Comparison of ENCODE assay signal across 8 mouse cellular contexts in genomic region chr1:34510575-34510981, GRCm38 (mm10). TPM values are rescaled to one million over a fixed set of nuclear protein-coding genes. Genes with fewer than 3 reads are reported as not detected.
A peak's percentile ranks its signal among the peaks of the same experiment; 100 is the strongest.
DNase-seq lines count a peak whose midpoint lies in the region; ATAC-seq and TF ChIP-seq lines count a peak whose summit lies in the region.

No protein-coding gene starts in this region.

- H3K4me2 ChIP-seq in liver, postnatal 0 days (ENCODE audit: low read depth, low read length), result peak overlapping the region; percentile 50

- TF ChIP-seq CTCF in liver, postnatal 0 days (IDR thresholded peaks at IDR 0.05; ENCODE audit: low read depth), result no peak

- peak; percentile 49 for DNase-seq in A20 (ENCODE audit: low read depth, low spot score)
- peak; percentile 21 for DNase-seq in liver, postnatal 0 days
- DNase-seq in spleen, adult 18-20 months, result peak; percentile 54 to 64
- no peak for DNase-seq in urinary bladder, postnatal 36 days (ENCODE audit: low spot score in 2 of 2)
- no peak for DNase-seq in adrenal gland, postnatal 10 days
- no peak for DNase-seq in left cerebral cortex, adult 18-20 months (ENCODE audit: low spot score in 2 of 2)

- no peak for TF ChIP-seq EP300 in liver, postnatal 0 days (IDR thresholded peaks at IDR 0.05; ENCODE audit: low read depth)

- no peaks in the 10 kb centered on the region for H3K9me3 ChIP-seq in liver, postnatal 0 days (ENCODE audit: low read length)

- H3K4me1 ChIP-seq in liver, postnatal 0 days (ENCODE audit: insufficient read depth), result no peaks in the 10 kb centered on the region

- ATAC-seq in CD4-positive, CD25-positive, alpha-beta regulatory T cell, adult 4 months, result peak; percentile 91
- ATAC-seq in granulocyte monocyte progenitor cell, adult 5-6 weeks (replicated peaks; ENCODE audit: poor library complexity, severe bottlenecking), result peak; percentile 73
- ATAC-seq in liver, postnatal 0 days, result peak; percentile 33

- no peak overlapping the region for H3K27ac ChIP-seq in liver, postnatal 0 days (ENCODE audit: low read depth)

- no peak overlapping the region for H3K9ac ChIP-seq in liver, postnatal 0 days (replicated peaks)

- H3K4me3 ChIP-seq in liver, postnatal 0 days (ENCODE audit: low read depth, low read length), result 0 out of 2 replicates have a peak overlapping the region, but pooled peaks have one; percentile 22

- H3K27me3 ChIP-seq in liver, postnatal 0 days (ENCODE audit: insufficient read depth, low read length), result no peaks in the 10 kb centered on the region

- 3% methylated on average over 7 of the region's 7 CpGs for WGBS in liver, postnatal 0 days (ENCODE audit: insufficient replicate concordance)

- no peaks in the 10 kb centered on the region for H3K36me3 ChIP-seq in liver, postnatal 0 days (replicated peaks; ENCODE audit: insufficient read depth, low read length)

RNA-seq across cellular contexts. Expression of gene Prss39, which starts 12.4 kb away (rescaled TPM):
- not detected for polyA plus RNA-seq in CD4-positive, CD25-positive, alpha-beta regulatory T cell, adult 4 months (2017; shearing (Covaris generic))
- 1.2 TPM in 1 of 2 replicates, not detected in the other for total RNA-seq in granulocyte monocyte progenitor cell, adult 5-6 weeks (2014; fragmentation: Nextera tagmentation)
- not detected in 2 replicates for total RNA-seq in granulocyte monocyte progenitor cell, adult 5-6 weeks (2017)
- not detected in 2 replicates for polyA plus RNA-seq in liver, postnatal 0 days (2015; fragmentation: Nextera tagmentation; extraction: Ambion mirVana)
- not detected for total RNA-seq in adrenal gland, postnatal 10 days (2021)
- total RNA-seq in left cerebral cortex, adult 18-20 months (2021), result not detected

RNA-seq across cellular contexts. Expression of gene Cfc1, which starts 24.9 kb away (rescaled TPM):
- under 1 TPM in 1 of 2 experiments, not detected in 1; 0.31 TPM for polyA plus RNA-seq in CD4-positive, CD25-positive, alpha-beta regulatory T cell, adult 4 months (2017; shearing (Covaris generic))
- total RNA-seq in granulocyte monocyte progenitor cell, adult 5-6 weeks (2014; fragmentation: Nextera tagmentation), result not detected in 2 replicates
- not detected in 2 replicates for total RNA-seq in granulocyte monocyte progenitor cell, adult 5-6 weeks (2017)
- polyA plus RNA-seq in liver, postnatal 0 days (2015; fragmentation: Nextera tagmentation; extraction: Ambion mirVana), result not detected in 2 replicates
- total RNA-seq in adrenal gland, postnatal 10 days (2021), result not detected
- total RNA-seq in left cerebral cortex, adult 18-20 months (2021), result not detected

RNA-seq across cellular contexts. Expression of gene Prss40, which starts 50.2 kb away (rescaled TPM):
- not detected for polyA plus RNA-seq in CD4-positive, CD25-positive, alpha-beta regulatory T cell, adult 4 months (2017; shearing (Covaris generic))
- total RNA-seq in granulocyte monocyte progenitor cell, adult 5-6 weeks (2014; fragmentation: Nextera tagmentation), result not detected in 2 replicates
- total RNA-seq in granulocyte monocyte progenitor cell, adult 5-6 weeks (2017), result not detected in 2 replicates
- polyA plus RNA-seq in liver, postnatal 0 days (2015; fragmentation: Nextera tagmentation; extraction: Ambion mirVana), result not detected in 2 replicates
- total RNA-seq in adrenal gland, postnatal 10 days (2021), result not detected
- not detected for total RNA-seq in left cerebral cortex, adult 18-20 months (2021)

RNA-seq across cellular contexts. Expression of gene Ptpn18, which starts 51.0 kb away (rescaled TPM):
- 100 to 1,000 TPM; 127 to 195 TPM for polyA plus RNA-seq in CD4-positive, CD25-positive, alpha-beta regulatory T cell, adult 4 months (2017; shearing (Covaris generic))
- 46.9 and 56.7 TPM in 2 replicates for total RNA-seq in granulocyte monocyte progenitor cell, adult 5-6 weeks (2014; fragmentation: Nextera tagmentation)
- total RNA-seq in granulocyte monocyte progenitor cell, adult 5-6 weeks (2017), result 292 and 344 TPM in 2 replicates
- polyA plus RNA-seq in liver, postnatal 0 days (2015; fragmentation: Nextera tagmentation; extraction: Ambion mirVana), result 28.2 and 32.1 TPM in 2 replicates
- total RNA-seq in adrenal gland, postnatal 10 days (2021), result 10 to 100 TPM; 10.6 to 11.3 TPM
- 1 to 10 TPM; 3.0 to 4.5 TPM for total RNA-seq in left cerebral cortex, adult 18-20 months (2021)

Comparison
In these comparisons a context has a peak if more than half of its experiments do, and no peak if none do; other contexts are left out.
1. DNase-seq: peak in A20 (single experiment), liver, postnatal 0 days (single experiment) and spleen, adult 18-20 months (2 of 2); none in urinary bladder, postnatal 36 days (0 of 2), adrenal gland, postnatal 10 days (single experiment) and left cerebral cortex, adult 18-20 months (0 of 2).
2. ATAC-seq: peak in every context shown above with its lines; median percentile 91 in CD4-positive, CD25-positive, alpha-beta regulatory T cell, adult 4 months; 73 in granulocyte monocyte progenitor cell, adult 5-6 weeks; 33 in liver, postnatal 0 days.